8 mouse cellular contexts compared by ENCODE assay signal in genomic region chr14:32201791-32202451, GRCm38 (mm10). TPM values are rescaled to one million over a fixed set of nuclear protein-coding genes. Genes with fewer than 3 reads are reported as not detected.
DNase-seq lines count a peak whose midpoint lies in the region; ATAC-seq and TF ChIP-seq lines count a peak whose summit lies in the region.

Timm23 (minus strand) TSS chr14:32201898.
Parg (plus strand) TSS chr14:32201949.

- H3K4me2 ChIP-seq in forebrain, embryonic 13.5 days, result peak within 1 kb of the TSS; percentile 95
- peak within 1 kb of the TSS; percentile 88 for H3K4me2 ChIP-seq in neural tube, embryonic 15.5 days

- peak; percentile 96 for ATAC-seq in forebrain, embryonic 13.5 days
- peak; percentile 96 for ATAC-seq in neural tube, embryonic 15.5 days (ENCODE audit: low FRiP score)

- TF ChIP-seq CTCF in E14TG2a.4 (conservative IDR thresholded peaks at IDR 0.05; ENCODE audit: low read length), result no peak

- H3K9ac ChIP-seq in forebrain, embryonic 13.5 days, result peak within 1 kb of the TSS; percentile 96
- H3K9ac ChIP-seq in neural tube, embryonic 15.5 days (replicated peaks), result peak within 1 kb of the TSS; percentile 77

- H3K4me3 ChIP-seq in E14TG2a.4 (replicated peaks; ENCODE audit: low read length), result peak within 1 kb of the TSS; percentile 99
- H3K4me3 ChIP-seq in forebrain, embryonic 13.5 days, result peak within 1 kb of the TSS; percentile 100
- H3K4me3 ChIP-seq in neural tube, embryonic 15.5 days (replicated peaks), result peak within 1 kb of the TSS; percentile 69

- peak within 1 kb of the TSS; percentile 68 for H3K27ac ChIP-seq in forebrain, embryonic 13.5 days
- peak within 1 kb of the TSS; percentile 79 for H3K27ac ChIP-seq in neural tube, embryonic 15.5 days (replicated peaks)

- no peaks in the 10 kb centered on the region for H3K9me3 ChIP-seq in E14TG2a.4 (ENCODE audit: low read length)
- no peaks in the 10 kb centered on the region for H3K9me3 ChIP-seq in forebrain, embryonic 13.5 days (replicated peaks)
- no peaks in the 10 kb centered on the region for H3K9me3 ChIP-seq in neural tube, embryonic 15.5 days (replicated peaks)

- H3K4me1 ChIP-seq in E14TG2a.4 (replicated peaks; ENCODE audit: low read depth, low read length), result peaks cover 47% of the 10 kb centered on the region
- H3K4me1 ChIP-seq in forebrain, embryonic 13.5 days, result peaks cover 29% of the 10 kb centered on the region
- peaks cover 30% of the 10 kb centered on the region for H3K4me1 ChIP-seq in neural tube, embryonic 15.5 days

- DNase-seq in c-Kit-positive CD71-positive TER-119-positive erythroid progenitor cells, embryonic 14.5 days (ENCODE audit: low spot score), result peak; percentile 80
- DNase-seq in heart, postnatal 14 days, result peak; percentile 87 to 91
- peak; percentile 87 for DNase-seq in layer of hippocampus, adult 11-12 months (ENCODE audit: low spot score)
- DNase-seq in lung, adult 18-20 months, result peak; percentile 83 to 87
- peak; percentile 92 for DNase-seq in testis, postnatal 14 days (ENCODE audit: low spot score)

- H3K36me3 ChIP-seq in E14TG2a.4 (ENCODE audit: insufficient read depth, low read length), result peaks cover 32% of the 10 kb centered on the region
- peaks cover 30% of the 10 kb centered on the region for H3K36me3 ChIP-seq in forebrain, embryonic 13.5 days (ENCODE audit: poor library complexity, severe bottlenecking)
- peaks cover 20% of the 10 kb centered on the region for H3K36me3 ChIP-seq in neural tube, embryonic 15.5 days

- WGBS in forebrain, embryonic 13.5 days, result under 1% methylated on average over 73 of the region's 77 CpGs
- WGBS in neural tube, embryonic 15.5 days, result under 1% methylated on average over 75 of the region's 77 CpGs

- intact Hi-C loops in heart, postnatal 14 days (cut with DNase I), result no loop called here

- no peaks in the 10 kb centered on the region for H3K27me3 ChIP-seq in E14TG2a.4 (ENCODE audit: insufficient read depth, low read length)
- H3K27me3 ChIP-seq in forebrain, embryonic 13.5 days, result no peaks in the 10 kb centered on the region
- H3K27me3 ChIP-seq in neural tube, embryonic 15.5 days (replicated peaks), result no peaks in the 10 kb centered on the region

RNA-seq across cellular contexts. Expression of gene Timm23, which starts in this region (rescaled TPM):
- 239 and 248 TPM in 2 replicates for polyA plus RNA-seq in forebrain, embryonic 13.5 days (2015; fragmentation: Nextera tagmentation; extraction: Ambion mirVana)
- total RNA-seq in heart, postnatal 14 days (2021), result 100 to 1,000 TPM; 163 to 177 TPM
- polyA plus RNA-seq in neural tube, embryonic 15.5 days (2015; fragmentation: Nextera tagmentation; extraction: Ambion mirVana), result 251 and 260 TPM in 2 replicates

RNA-seq across cellular contexts. Expression of gene Parg, which starts in this region (rescaled TPM):
- polyA plus RNA-seq in forebrain, embryonic 13.5 days (2015; fragmentation: Nextera tagmentation; extraction: Ambion mirVana), result 36.6 and 40.8 TPM in 2 replicates
- 10 to 100 TPM; 20.8 to 28.6 TPM for total RNA-seq in heart, postnatal 14 days (2021)
- polyA plus RNA-seq in neural tube, embryonic 15.5 days (2015; fragmentation: Nextera tagmentation; extraction: Ambion mirVana), result 28.1 and 34.8 TPM in 2 replicates

Comparison
In these comparisons a context has a peak if more than half of its experiments do, and no peak if none do; other contexts are left out.
1. Peak in every context shown above with its lines: DNase-seq, ATAC-seq, H3K4me3 ChIP-seq and H3K27ac ChIP-seq.